Mouse (Mus musculus): ENCODE measurements around the gene Gcdh. TPM values are rescaled to one million over a fixed set of nuclear protein-coding genes. Genes with fewer than 3 reads are reported as not detected.

Gcdh gene
- polyA plus RNA-seq, 1 experiment = not detected

- Histone ChIP-seq H3K27ac (ENCODE audit: insufficient read depth, low read depth, low read length) (no peak overlapping the region), H3K4me3 (ENCODE audit: insufficient read depth, low read depth, low read length) (no peak overlapping the region), H3K4me1 (ENCODE audit: control insufficient read depth, insufficient read depth, low read length) (peaks cover 4% of the 10 kb centered on the region)
- WGBS = 80% methylated on average over 9 of the region's 9 CpGs
- TF ChIP-seq POLR2A (IDR thresholded peaks at IDR 0.05; ENCODE audit: insufficient read depth, low read depth, low read length) = no peak
- TF ChIP-seq CTCF (IDR thresholded peaks at IDR 0.05; ENCODE audit: insufficient read depth, low read depth, low read length) = no peak
Observed at GRCm38 (mm10) chr8:84844397-84845070, 49.2 kb downstream of the Gcdh start.

GRCm38 (mm10) chr8:84841514-84841913 lies 52.2 kb downstream of the Gcdh start:
- no peak for TF ChIP-seq CTCF (IDR thresholded peaks at IDR 0.05; ENCODE audit: insufficient read depth, low read depth, low read length)
- Histone ChIP-seq H3K4me3 (ENCODE audit: insufficient read depth, low read depth, low read length) (no peak overlapping the region), H3K27ac (ENCODE audit: insufficient read depth, low read depth, low read length) (no peak overlapping the region), H3K4me1 (ENCODE audit: control insufficient read depth, insufficient read depth, low read length) (peaks cover 4% of the 10 kb centered on the region)
- WGBS = 71% methylated on average over 1 of the region's 1 CpGs

- no peak within 1 kb of the TSS for H3K27ac ChIP-seq (ENCODE audit: insufficient read depth, low read depth, low read length)
- H3K4me1 ChIP-seq (ENCODE audit: control insufficient read depth, insufficient read depth, low read length) = peaks cover 4% of the 10 kb centered on the region
- H3K4me3 ChIP-seq (ENCODE audit: insufficient read depth, low read depth, low read length) = peak within 1 kb of the TSS; percentile 63
- TF ChIP-seq CTCF (IDR thresholded peaks at IDR 0.05; ENCODE audit: insufficient read depth, low read depth, low read length) = no peak
- TF ChIP-seq POLR2A (IDR thresholded peaks at IDR 0.05; ENCODE audit: insufficient read depth, low read depth, low read length) = peak; percentile 43; the same call in 1 of the 2 replicates
- WGBS = under 1% methylated on average over 48 of the region's 55 CpGs
Observed at GRCm38 (mm10) chr8:84840248-84840999, 53.3 kb downstream of the Gcdh start, which contains the start of gene Rad23a. Rad23a (minus strand) TSS chr8:84840665.

GRCm38 (mm10) chr8:84839875-84840247 lies 53.9 kb downstream of the Gcdh start:
- TF ChIP-seq CTCF (IDR thresholded peaks at IDR 0.05; ENCODE audit: insufficient read depth, low read depth, low read length) (no peak), POLR2A (IDR thresholded peaks at IDR 0.05; ENCODE audit: insufficient read depth, low read depth, low read length) (no peak)
- no peak overlapping the region for H3K27ac ChIP-seq (ENCODE audit: insufficient read depth, low read depth, low read length)
- H3K4me3 ChIP-seq (ENCODE audit: insufficient read depth, low read depth, low read length) = peak overlapping the region; percentile 63
- H3K4me1 ChIP-seq (ENCODE audit: control insufficient read depth, insufficient read depth, low read length) = peaks cover 4% of the 10 kb centered on the region
- 2% methylated on average over 7 of the region's 7 CpGs for WGBS

- TF ChIP-seq POLR2A (IDR thresholded peaks at IDR 0.05; ENCODE audit: insufficient read depth, low read depth, low read length) (no peak), CTCF (IDR thresholded peaks at IDR 0.05; ENCODE audit: insufficient read depth, low read depth, low read length) (no peak)
- Histone ChIP-seq H3K4me1 (ENCODE audit: control insufficient read depth, insufficient read depth, low read length) (peaks cover under 1% of the 10 kb centered on the region), H3K27ac (ENCODE audit: insufficient read depth, low read depth, low read length) (no peak overlapping the region), H3K4me3 (ENCODE audit: insufficient read depth, low read depth, low read length) (no peak overlapping the region)
- 87% methylated on average over 2 of the region's 2 CpGs for WGBS
Observed at GRCm38 (mm10) chr8:84839411-84839810, 54.3 kb downstream of the Gcdh start.

- H3K27ac ChIP-seq (ENCODE audit: insufficient read depth, low read depth, low read length) = no peak overlapping the region
- H3K4me1 ChIP-seq (ENCODE audit: control insufficient read depth, insufficient read depth, low read length) = no peaks in the 10 kb centered on the region
- no peak for TF ChIP-seq POLR2A (IDR thresholded peaks at IDR 0.05; ENCODE audit: insufficient read depth, low read depth, low read length)
- TF ChIP-seq CTCF (IDR thresholded peaks at IDR 0.05; ENCODE audit: insufficient read depth, low read depth, low read length) = no peak
- WGBS = 79% methylated on average over 5 of the region's 5 CpGs
- no peak overlapping the region for H3K4me3 ChIP-seq (ENCODE audit: insufficient read depth, low read depth, low read length)
Observed at GRCm38 (mm10) chr8:84838513-84838912, 55.2 kb downstream of the Gcdh start.

GRCm38 (mm10) chr8:84837912-84838470 lies 55.7 kb downstream of the Gcdh start:
- TF ChIP-seq CTCF (IDR thresholded peaks at IDR 0.05; ENCODE audit: insufficient read depth, low read depth, low read length) (no peak), POLR2A (IDR thresholded peaks at IDR 0.05; ENCODE audit: insufficient read depth, low read depth, low read length) (no peak)
- Histone ChIP-seq H3K4me3 (ENCODE audit: insufficient read depth, low read depth, low read length) (no peak overlapping the region), H3K27ac (ENCODE audit: insufficient read depth, low read depth, low read length) (no peak overlapping the region), H3K4me1 (ENCODE audit: control insufficient read depth, insufficient read depth, low read length) (no peaks in the 10 kb centered on the region)
- WGBS = 83% methylated on average over 15 of the region's 15 CpGs

- Histone ChIP-seq H3K4me3 (ENCODE audit: insufficient read depth, low read depth, low read length) (no peak overlapping the region), H3K4me1 (ENCODE audit: control insufficient read depth, insufficient read depth, low read length) (no peaks in the 10 kb centered on the region), H3K27ac (ENCODE audit: insufficient read depth, low read depth, low read length) (no peak overlapping the region)
- TF ChIP-seq CTCF (IDR thresholded peaks at IDR 0.05; ENCODE audit: insufficient read depth, low read depth, low read length) (no peak), POLR2A (IDR thresholded peaks at IDR 0.05; ENCODE audit: insufficient read depth, low read depth, low read length) (no peak)
- WGBS = 70% methylated on average over 8 of the region's 8 CpGs
Observed at GRCm38 (mm10) chr8:84837149-84837911, 56.4 kb downstream of the Gcdh start.

Other genes with a start within 250 kb of the Gcdh start
- gene Ier2, start 231.1 kb downstream of the Gcdh start, polyA plus RNA-seq (2012; ENCODE audit: insufficient read depth, insufficient read length, low replicate concordance, missing spikeins) = not detected in 2 replicates
- not detected in 2 replicates for gene Trmt1, start 207.6 kb downstream of the Gcdh start, polyA plus RNA-seq (2012; ENCODE audit: insufficient read depth, insufficient read length, low replicate concordance, missing spikeins)
- gene Nacc1, start 206.1 kb downstream of the Gcdh start, polyA plus RNA-seq (2012; ENCODE audit: insufficient read depth, insufficient read length, low replicate concordance, missing spikeins) = not detected in 2 replicates
- not detected in 2 replicates for gene Lyl1, start 192.5 kb downstream of the Gcdh start, polyA plus RNA-seq (2012; ENCODE audit: insufficient read depth, insufficient read length, low replicate concordance, missing spikeins)
- gene G430095P16Rik, start 170.9 kb downstream of the Gcdh start, polyA plus RNA-seq (2012; ENCODE audit: insufficient read depth, insufficient read length, low replicate concordance, missing spikeins) = not detected in 2 replicates
- not detected in 2 replicates for gene Nfix, start 93.6 kb downstream of the Gcdh start, polyA plus RNA-seq (2012; ENCODE audit: insufficient read depth, insufficient read length, low replicate concordance, missing spikeins)
- gene Dand5, start 71.1 kb downstream of the Gcdh start, polyA plus RNA-seq (2012; ENCODE audit: insufficient read depth, insufficient read length, low replicate concordance, missing spikeins) = not detected in 2 replicates
- not detected in 2 replicates for gene Gadd45gip1, start 62.4 kb downstream of the Gcdh start, polyA plus RNA-seq (2012; ENCODE audit: insufficient read depth, insufficient read length, low replicate concordance, missing spikeins)
- not detected in 2 replicates for gene Rad23a, start 53.3 kb downstream of the Gcdh start, polyA plus RNA-seq (2012; ENCODE audit: insufficient read depth, insufficient read length, low replicate concordance, missing spikeins)
- gene Calr, start 47.0 kb downstream of the Gcdh start, polyA plus RNA-seq (2012; ENCODE audit: insufficient read depth, insufficient read length, low replicate concordance, missing spikeins) = 225 TPM in 1 of 2 replicates, not detected in the other
- not detected in 2 replicates for gene Farsa, start 36.9 kb downstream of the Gcdh start, polyA plus RNA-seq (2012; ENCODE audit: insufficient read depth, insufficient read length, low replicate concordance, missing spikeins)
- not detected in 2 replicates for gene Syce2, start 21.8 kb downstream of the Gcdh start, polyA plus RNA-seq (2012; ENCODE audit: insufficient read depth, insufficient read length, low replicate concordance, missing spikeins)
- not detected in 2 replicates for gene Klf1, start 8.0 kb upstream of the Gcdh start, polyA plus RNA-seq (2012; ENCODE audit: insufficient read depth, insufficient read length, low replicate concordance, missing spikeins)
- gene Dnase2a, start 14.6 kb upstream of the Gcdh start, polyA plus RNA-seq (2012; ENCODE audit: insufficient read depth, insufficient read length, low replicate concordance, missing spikeins) = not detected in 2 replicates
- not detected in 2 replicates for gene Mast1, start 43.4 kb upstream of the Gcdh start, polyA plus RNA-seq (2012; ENCODE audit: insufficient read depth, insufficient read length, low replicate concordance, missing spikeins)
- gene Rtbdn, start 53.1 kb upstream of the Gcdh start, polyA plus RNA-seq (2012; ENCODE audit: insufficient read depth, insufficient read length, low replicate concordance, missing spikeins) = not detected in 2 replicates
- gene Gm49661, start 75.5 kb upstream of the Gcdh start, polyA plus RNA-seq (2012; ENCODE audit: insufficient read depth, insufficient read length, low replicate concordance, missing spikeins) = not detected in 2 replicates
- not detected in 2 replicates for gene Prdx2, start 75.7 kb upstream of the Gcdh start, polyA plus RNA-seq (2012; ENCODE audit: insufficient read depth, insufficient read length, low replicate concordance, missing spikeins)
- not detected in 2 replicates for gene Rnaseh2a, start 75.8 kb upstream of the Gcdh start, polyA plus RNA-seq (2012; ENCODE audit: insufficient read depth, insufficient read length, low replicate concordance, missing spikeins)
- gene Junb, start 84.8 kb upstream of the Gcdh start, polyA plus RNA-seq (2012; ENCODE audit: insufficient read depth, insufficient read length, low replicate concordance, missing spikeins) = not detected in 2 replicates
- not detected in 2 replicates for gene Hook2, start 96.7 kb upstream of the Gcdh start, polyA plus RNA-seq (2012; ENCODE audit: insufficient read depth, insufficient read length, low replicate concordance, missing spikeins)
- not detected in 2 replicates for gene Best2, start 120.6 kb upstream of the Gcdh start, polyA plus RNA-seq (2012; ENCODE audit: insufficient read depth, insufficient read length, low replicate concordance, missing spikeins)
- gene Asna1, start 131.4 kb upstream of the Gcdh start, polyA plus RNA-seq (2012; ENCODE audit: insufficient read depth, insufficient read length, low replicate concordance, missing spikeins) = not detected in 2 replicates
- not detected in 2 replicates for gene Trir, start 132.9 kb upstream of the Gcdh start, polyA plus RNA-seq (2012; ENCODE audit: insufficient read depth, insufficient read length, low replicate concordance, missing spikeins)
- not detected in 2 replicates for gene Tnpo2, start 143.0 kb upstream of the Gcdh start, polyA plus RNA-seq (2012; ENCODE audit: insufficient read depth, insufficient read length, low replicate concordance, missing spikeins)
- not detected in 2 replicates for gene Fbxw9, start 166.1 kb upstream of the Gcdh start, polyA plus RNA-seq (2012; ENCODE audit: insufficient read depth, insufficient read length, low replicate concordance, missing spikeins)
- not detected in 2 replicates for gene Gm5741, start 174.1 kb upstream of the Gcdh start, polyA plus RNA-seq (2012; ENCODE audit: insufficient read depth, insufficient read length, low replicate concordance, missing spikeins)
- not detected in 2 replicates for gene Dhps, start 177.8 kb upstream of the Gcdh start, polyA plus RNA-seq (2012; ENCODE audit: insufficient read depth, insufficient read length, low replicate concordance, missing spikeins)
- not detected in 2 replicates for gene Wdr83os, start 186.8 kb upstream of the Gcdh start, polyA plus RNA-seq (2012; ENCODE audit: insufficient read depth, insufficient read length, low replicate concordance, missing spikeins)
- gene Wdr83, start 187.4 kb upstream of the Gcdh start, polyA plus RNA-seq (2012; ENCODE audit: insufficient read depth, insufficient read length, low replicate concordance, missing spikeins) = not detected in 2 replicates
- 98.2 TPM in 1 of 2 replicates, not detected in the other for gene Man2b1, start 189.3 kb upstream of the Gcdh start, polyA plus RNA-seq (2012; ENCODE audit: insufficient read depth, insufficient read length, low replicate concordance, missing spikeins)
- gene Zfp791, start 229.2 kb upstream of the Gcdh start, polyA plus RNA-seq (2012; ENCODE audit: insufficient read depth, insufficient read length, low replicate concordance, missing spikeins) = not detected in 2 replicates

Data from olfactory bulb, adult 2 months (tissue).